Mouse (Mus musculus) cerebellum, adult 11-12 months (tissue): ENCODE data around the gene Tctn3.

Experiments used
- DNase-seq: peaks from one replicate; pipeline ENCODE4 v3.0.0; 2022

Tctn3 gene

DNA sequence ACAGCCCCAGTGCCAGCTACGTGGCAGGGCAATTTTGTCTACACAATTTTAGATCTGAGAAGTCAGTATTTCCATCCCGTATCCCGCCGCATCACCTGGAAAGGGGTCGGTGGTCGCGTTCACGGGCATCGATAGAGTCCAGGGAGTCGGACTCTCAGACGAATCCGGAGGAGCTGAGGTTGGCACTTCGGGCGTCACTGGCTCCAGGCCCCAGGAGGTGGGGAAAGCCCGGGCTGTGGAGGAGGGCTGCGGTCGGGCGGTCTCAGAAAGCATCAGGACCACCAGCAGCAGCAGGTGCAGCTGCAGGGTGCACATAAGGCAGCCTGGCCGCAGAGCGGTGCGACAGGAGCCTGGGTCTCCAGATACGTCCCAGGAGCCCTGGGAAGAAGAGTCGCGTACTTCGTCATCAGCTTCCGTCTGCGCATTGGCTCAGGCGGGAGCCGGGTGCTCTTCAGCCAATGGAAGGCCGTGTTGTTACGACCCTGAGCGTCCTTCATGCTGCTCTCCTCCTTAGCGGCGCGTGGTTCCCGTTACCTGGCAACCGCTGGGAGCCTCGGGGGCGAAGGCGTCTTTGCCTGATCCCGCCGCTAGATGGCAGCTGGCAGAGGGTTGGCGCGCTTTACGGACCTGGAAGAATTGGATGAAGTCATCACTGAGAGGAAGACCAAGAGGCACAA lies at the start of gene Tctn3, which contains the start of gene Entpd1:
Gene Tctn3 (minus strand): TSS at position 404 of the 677 bp plus-strand sequence.
Gene Entpd1 (plus strand): TSS at position 537 of the 677 bp plus-strand sequence.
- DNase-seq = peak; percentile 97

DNA sequence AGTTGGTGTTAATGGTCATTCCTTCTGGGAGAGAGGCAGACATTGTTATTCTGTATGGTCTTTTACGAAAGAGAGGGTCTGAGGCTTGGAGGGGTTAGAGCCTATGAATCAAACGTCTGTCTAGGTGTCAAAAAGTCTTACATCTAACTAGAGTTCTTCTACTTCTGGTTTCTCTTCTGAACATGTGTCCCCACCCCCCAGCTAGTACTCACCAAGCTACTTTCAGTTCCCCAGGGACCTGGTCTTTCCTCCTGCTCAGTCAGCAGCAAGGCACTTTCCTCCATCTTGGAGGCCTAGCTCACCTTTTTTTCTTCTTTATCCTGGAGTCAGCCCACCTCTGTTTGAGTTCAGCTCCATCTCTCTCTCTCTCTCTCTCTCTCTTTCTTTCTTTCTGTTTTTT lies 49.1 kb upstream of the Tctn3 start:
- DNase-seq = no peak

DNA sequence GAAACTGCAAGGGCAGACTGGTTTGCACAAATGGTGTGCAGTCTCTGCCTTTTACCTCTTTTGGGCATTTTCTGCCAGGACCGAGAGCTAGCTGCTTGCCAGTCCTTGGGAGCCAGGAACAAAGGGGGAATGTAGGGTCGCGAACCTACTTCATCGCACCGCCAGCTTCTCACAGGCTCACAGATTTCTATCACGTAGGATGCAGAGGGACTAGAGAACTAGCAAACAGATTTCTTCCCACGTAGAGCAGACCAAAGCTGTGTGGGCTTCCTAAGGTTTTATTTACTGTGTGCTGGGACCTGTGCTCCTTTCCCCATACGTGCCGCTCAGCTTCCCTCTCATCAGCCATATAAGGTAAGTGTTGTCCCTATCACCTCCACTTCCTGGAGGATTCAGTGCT lies 48.5 kb upstream of the Tctn3 start:
- DNase-seq = no peak

DNA sequence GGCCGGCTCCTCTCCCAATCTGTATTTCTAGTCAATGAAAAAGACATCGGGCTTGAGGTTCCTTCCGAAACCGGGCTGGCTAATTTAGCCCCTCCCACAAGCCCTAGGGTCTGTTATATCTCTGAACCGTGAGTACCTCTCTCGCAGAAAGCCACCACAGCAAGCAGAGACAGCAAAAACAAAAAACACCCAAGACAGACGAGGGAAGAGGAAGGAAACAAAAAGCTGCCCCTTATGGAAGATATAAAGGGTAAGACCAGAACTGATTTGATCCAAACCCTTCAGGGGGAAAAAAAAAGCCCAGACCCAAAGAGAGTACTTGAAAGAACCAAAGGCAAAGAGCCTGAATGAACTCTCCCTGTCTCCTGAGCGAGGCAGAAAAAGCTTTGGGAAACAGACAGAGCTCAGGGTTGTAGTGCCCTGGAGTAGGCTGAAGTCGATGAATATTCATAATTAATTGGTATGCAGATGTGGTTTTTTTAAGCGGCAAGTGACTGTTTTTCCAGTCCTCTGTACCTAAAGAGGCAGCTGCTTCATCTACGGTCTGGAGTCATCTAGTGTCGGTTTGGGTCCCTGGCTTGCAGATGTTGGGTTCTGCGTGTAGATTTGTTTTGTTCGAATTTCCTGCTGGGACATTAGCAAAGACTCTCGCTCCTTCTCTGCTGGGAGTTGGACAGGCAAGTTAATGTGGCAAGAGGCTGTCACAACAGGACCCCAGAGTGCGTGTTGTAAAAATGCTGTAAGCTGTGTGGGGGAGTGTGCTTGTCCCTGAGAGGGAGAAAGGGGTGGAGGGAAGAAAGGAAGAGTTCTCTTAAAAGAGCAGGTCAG lies 47.8 kb upstream of the Tctn3 start:
- DNase-seq = no peak

DNA sequence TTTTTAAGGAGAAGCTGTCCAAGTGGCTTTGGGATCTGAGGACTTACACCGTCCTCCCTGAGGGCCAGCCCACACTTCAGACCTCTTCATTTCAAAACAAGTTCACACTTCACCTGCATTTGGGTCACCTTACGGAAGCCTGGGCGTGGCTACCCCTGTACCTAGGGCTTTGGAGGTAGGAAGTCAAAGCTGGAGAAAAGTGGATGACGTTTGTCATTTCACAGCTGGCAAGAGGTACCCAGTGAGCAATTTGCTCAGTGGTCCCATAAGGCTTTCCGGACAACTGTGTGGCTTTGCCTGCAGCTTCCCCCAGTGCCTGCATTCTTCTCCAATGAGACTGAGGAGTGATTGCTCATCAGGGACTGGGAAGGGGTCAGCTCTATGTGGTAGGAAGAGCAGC lies 46.9 kb upstream of the Tctn3 start:
- DNase-seq = no peak

DNA sequence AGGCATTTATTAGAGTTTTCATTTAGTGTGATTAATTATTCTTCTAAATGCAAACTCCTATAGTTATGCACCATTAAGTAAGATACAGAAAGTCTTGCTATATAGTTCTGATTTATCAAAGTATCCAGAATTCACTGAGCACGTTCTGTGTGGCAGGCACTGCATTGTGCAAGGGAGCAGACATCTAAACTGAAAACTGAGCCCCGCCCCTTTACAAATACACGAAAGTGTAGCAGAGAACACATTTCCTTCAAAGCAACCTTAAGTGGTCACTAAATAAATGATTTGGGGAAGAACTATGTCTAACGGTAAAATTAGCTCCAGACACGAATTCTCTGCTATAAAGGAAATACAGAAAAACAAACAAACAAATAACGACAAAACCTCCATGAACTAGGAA lies 46.2 kb upstream of the Tctn3 start:
- no peak for DNase-seq

DNA sequence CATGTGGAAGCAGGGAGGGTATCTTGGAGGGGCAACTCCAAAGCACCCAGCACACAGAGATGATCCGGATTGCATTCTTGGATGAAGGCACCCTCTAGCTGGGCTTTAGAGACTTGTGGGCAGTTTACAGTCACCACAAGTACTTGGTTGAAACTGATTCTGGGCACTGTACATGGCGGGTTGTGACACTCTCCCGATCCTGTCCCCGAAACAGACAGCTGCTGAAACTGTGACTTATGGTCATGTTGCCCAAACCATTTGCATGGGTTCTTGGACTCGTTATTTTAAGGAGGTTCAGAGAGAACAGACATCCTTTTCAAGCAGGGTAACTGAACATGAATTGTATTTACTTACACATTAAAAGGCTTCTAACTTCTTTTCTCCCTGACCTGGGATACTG lies 44.2 kb upstream of the Tctn3 start:
- no peak for DNase-seq

DNA sequence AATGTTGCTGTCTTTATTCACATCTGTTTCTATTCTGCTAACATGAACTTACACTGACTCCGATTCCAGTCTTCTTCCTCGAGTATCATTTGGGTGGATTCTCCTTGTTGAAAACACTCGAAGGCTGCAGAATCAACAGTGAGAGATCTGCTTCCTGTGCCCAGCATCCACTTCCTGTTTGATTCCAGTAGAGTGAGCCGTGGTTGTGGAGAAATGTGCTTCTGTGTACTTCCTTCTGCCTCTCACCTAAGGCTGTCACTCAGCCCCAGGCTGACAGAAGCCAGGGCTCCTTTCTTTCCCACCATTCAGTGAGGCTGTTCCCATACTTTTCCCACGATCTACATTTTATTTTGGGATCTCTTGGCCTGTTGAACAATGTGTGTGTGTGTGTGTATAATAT lies 38.1 kb upstream of the Tctn3 start:
- DNase-seq = no peak

DNA sequence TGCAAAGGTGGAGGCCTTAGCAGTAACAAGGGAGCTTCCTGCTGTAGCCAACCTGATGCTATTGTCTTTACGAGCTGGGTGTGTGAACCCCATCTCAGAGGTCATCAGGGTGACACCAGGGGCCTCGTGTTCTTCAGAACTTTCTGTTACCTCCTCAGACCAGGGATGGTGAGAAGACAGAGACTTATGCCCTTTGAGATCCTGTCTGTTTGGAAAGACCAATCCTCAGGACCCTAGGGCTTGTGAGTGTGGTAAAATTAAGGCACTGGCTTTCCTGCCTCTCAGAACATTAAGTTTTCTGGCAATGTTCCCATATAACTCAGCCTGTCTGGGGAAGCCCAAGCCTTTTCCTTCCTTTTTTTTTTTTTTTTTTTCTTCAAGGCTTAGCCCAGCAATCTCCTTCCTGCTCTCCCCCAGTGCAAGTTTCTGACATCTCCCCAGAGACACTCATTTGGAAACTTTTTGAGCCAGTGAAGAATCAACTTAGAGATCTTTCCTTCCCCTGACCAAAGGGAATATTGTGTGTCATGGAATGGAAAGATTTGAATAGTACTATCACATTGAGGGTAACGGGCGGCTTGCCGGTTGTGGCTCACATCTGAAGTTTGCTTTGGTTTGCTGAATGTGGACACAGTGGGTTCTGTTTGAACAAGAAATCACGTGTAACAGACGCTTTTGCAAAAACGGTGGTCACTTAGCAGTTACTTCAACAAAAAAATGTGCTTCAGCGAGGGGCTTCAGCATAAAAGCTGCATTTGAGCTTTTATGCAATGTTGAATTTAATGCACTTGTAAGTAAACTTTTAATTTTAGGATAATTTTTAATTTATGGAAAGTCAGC lies 35.5 kb upstream of the Tctn3 start:
- DNase-seq = no peak

DNA sequence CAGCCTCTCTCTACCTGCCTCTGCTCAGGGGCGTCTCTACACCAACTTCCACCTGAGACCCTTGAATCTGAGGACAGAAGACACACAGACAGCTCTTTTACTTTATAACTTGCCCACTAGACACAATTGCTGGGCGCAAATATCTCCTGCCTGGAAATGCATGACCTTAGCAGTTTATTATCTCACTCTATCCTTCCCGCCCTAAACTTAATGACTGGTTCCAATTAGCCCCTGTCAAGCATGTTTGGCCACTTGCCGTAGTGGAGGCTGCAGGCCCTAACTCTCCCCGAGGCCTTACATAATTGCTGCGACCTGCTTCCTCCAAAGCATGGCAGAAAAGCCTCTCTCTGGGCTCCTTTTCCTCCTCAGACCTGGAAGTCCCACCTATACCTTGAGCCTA lies 34.3 kb upstream of the Tctn3 start:
- DNase-seq = no peak

DNA sequence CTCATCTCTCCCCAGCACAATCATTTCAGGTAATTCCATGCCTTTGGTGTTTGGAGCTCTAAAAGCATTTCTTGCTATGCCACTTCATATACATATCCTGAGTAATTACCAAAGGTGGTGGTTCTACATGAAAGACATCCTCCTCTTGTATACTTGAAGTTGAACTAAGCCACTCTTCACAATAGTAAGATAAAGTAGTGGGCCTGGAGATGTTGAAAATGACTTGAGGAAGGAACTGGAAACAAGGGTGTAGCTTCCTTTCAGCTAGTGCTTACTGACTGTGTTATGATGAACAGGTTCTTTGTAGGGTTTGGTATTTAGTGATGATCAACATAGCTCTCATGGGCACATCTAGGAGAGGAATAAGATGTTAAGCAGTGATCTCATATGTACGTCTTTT lies 31.8 kb upstream of the Tctn3 start:
- DNase-seq = no peak

DNA sequence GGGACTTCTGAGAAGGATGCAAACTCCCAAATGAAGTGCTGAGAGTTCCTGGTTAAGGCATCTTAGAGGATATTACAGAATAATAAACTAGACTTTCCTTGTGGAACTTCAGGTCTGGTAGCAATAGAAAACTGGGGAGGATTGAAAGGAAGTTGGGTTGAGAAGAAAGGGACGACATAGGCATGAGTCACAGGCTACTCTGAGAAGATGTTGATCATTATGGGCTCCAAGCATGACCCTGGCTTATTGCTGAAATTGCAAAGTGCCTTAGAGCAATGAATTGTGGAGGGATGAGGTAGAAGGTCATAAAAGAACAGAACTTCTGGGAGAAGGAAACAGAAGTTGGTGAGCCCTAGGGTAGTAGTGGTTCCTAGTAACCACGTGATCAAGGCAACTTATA lies 28.8 kb upstream of the Tctn3 start:
- no peak for DNase-seq

DNA sequence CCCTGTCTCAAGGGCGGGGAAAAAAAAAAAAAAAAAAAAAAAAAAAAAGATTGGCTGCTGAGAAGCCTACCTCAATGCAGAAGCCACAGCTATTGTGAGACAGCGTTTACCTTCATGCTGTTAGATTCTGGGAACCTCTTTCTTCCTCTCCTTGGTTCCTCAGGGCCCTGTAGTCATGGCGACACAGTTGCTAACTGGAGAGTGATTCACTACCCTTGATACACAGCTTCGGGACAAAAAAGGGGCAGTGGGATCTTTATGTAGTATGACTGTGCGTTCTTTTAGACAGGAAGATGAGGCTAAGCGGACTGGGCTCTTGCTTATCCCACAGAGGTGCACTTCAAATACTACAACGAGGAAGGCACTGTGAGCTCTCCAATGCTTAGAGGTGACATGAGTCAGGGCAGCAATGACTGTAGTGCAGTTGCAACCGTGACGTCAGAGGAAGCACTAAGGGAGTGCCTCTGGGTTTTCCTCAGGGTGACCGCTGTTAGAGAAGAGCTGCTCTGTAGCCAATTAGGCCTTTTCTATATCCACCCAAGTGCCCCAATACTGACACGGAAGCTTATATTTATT lies 27.8 kb upstream of the Tctn3 start:
- DNase-seq = no peak

DNA sequence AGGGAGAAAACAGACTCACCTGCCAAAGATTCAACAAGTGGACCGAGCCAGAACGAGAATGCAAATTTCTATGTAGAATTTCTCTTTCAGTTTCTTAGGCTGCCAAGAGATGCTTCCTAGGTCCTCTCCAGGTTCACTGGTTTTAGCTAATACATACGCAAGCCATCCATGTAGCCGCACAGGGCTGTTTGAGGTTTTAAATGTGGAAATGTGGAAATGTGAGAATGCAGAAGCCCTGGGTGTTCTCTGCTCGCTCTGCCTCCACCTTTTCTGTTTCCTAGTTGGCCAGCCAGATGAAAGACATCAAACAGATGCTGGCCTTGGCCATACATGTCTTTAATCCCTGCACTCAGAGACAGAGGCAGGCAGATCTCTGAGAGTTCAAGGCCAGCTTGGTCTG lies 26.5 kb upstream of the Tctn3 start:
- DNase-seq = no peak

DNA sequence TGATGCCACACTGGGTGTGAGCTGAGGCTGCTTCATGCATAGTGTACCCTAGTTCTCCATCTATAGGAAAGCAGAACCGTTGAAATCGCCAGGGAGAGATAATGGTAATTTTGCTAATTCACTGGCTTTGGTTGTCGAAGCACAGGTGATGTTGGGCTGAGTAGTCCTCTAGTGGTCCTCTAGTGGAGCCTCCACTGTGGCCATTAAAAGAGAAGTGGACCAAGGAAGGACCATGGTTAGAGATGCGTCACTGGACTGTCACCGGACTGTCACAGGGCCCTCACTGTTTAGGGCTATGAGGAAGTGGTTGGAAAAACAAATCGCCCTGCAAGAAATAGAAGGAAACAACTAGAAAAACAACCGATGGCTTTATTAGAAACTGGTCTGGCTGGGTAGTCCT lies 25.6 kb upstream of the Tctn3 start:
- DNase-seq = no peak

DNA sequence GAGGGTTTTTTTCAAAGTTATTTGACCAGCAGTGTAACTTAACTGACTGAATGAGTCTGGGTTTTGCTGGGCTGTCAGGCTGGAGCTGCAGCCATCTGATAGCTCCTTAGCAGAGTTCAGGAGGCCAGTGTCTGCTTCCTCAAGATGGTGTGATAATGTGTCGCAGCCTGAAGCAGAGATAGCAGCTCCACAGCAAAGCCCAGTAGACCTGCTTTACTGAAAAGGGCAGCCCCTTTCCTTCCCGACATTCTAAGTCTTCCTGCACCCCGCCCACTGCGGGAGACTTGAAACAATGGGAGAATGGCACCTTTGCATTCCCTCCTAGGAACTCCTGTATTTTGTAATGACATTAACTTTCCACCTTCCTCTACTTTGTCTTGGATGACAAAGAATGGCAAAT lies 25.1 kb upstream of the Tctn3 start:
- no peak for DNase-seq

DNA sequence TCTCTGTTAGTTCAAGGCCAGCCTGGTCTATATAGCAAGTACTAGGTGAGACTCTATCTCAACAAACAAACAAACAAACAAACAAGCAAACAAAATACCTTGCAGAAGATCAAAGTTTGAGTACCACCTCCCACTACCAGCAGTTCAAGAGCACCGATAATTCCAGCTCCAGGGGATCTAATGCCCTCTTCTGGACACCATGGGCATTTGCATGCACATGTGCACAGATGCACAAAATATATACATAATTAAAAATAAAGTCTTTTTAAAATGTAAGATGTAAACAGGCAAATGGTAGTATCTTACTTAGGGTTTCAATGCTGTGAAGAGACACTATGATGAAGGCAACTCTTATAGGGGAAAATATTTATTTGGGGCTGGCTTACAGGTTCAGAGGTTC lies 21.1 kb upstream of the Tctn3 start:
- DNase-seq = no peak

DNA sequence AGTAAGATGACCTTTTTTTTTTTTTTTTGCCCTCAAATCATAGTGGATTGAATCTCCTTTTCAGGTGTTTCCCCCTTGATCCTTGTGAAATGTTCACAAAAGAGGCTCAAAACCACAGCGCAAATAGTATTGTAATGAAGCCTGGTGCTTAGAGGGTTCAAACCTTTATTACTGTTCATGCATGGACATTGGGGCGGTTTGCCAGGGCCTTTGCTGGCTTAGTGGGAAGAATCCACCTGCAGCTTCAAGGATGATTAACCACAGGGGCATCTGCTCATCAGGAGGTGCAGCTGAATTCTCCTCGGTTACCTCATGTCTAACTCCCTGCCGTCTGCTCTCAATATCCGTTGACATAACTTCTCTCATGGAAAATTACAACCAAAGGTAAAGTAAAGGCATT lies 20.6 kb upstream of the Tctn3 start:
- peak; percentile 11 for DNase-seq

DNA sequence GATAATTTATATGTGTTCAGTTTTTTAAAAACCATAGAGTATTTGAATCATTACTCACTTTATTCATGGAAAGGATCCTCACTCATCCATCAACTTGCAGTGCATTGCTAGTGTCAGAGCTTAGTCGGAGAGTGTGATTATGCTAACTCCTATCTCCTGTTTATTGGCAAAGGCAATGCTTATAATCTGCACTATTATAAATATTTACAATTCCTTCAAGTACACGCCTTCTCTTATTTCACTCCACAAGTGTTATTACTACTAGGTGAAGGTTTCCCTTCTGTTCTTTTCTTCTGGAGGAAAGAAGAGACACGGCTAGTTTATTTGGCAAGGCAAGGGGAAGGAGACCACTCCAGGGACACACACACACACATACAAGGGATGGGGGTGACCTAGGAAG lies 20.2 kb upstream of the Tctn3 start:
- DNase-seq = no peak

DNA sequence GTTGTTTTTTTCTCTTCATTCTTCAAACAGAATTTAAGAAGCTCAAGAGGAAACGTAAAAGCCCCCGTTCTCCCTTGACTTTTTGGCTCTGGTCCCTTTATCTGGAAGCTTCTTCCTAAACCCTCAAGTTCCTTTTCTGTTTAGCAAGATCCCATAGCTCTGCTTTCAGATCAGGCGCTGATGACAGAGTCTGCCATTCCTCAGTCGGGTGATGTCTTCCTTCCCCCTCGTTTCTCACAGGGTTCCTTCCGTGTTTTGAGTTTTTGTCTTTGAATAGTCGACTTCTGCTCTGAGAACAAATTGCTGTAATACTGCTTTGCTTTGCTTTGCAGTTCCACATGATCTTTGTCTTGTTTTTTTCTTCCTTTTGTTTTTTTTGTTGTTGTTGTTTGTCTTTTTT lies 18.6 kb upstream of the Tctn3 start:
- DNase-seq = no peak

DNA sequence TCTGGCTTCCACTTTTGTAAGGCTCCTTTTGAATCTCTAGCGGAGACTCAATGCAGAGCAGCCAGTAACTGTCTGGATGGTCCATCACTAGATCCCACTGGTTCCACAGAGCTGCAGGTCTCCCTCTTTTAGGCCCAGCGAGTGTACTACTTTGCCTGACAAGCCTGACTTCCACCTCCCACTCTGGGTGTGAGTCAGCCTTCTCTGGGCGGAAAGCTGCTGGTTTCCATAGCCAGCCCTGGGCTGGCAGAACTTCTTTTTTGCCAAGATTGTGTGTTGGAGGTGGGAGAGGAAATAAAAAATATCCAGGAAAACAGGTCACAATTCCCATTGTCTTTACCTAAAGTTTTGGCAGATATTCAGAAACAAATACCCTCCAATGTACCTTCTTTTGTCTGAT lies 18.1 kb upstream of the Tctn3 start:
- DNase-seq = no peak

DNA sequence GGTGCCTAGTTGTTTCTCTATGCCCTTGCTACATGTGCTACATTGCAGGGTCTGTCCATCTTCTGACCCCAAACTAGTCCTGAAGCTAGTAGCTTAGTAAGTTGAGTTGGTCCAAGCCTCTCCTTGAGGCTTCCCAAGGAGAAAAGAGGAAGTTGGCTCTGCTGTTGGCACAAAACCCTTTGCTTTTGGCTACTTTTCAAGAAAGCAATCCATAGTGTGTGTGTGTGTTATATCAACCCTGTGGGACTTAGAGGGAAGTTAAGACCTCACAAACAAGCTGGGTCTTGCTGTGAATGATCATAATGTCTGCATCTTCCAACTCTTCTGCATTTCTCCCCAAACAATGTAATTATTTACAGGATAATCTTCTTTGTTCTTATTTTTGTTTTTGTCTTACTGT lies 16.9 kb upstream of the Tctn3 start:
- DNase-seq = no peak

DNA sequence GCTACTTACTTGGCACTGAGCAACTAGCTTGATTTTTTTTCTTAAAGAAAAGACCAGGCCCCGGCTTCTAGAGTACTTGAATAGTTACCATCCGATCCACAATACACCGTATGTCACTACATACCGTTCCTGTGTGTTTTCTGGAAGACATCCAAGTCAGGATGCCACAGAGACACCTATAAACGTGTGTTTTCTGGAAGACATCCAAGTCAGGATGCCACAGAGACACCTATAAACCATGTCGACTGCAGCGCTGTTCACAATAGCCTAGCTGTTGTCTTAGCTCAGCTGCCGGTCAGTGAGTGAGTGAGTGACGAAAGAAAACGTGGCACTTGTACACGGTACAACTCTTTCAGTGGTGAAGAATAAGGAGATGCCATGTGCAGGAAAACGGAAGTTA lies 13.9 kb upstream of the Tctn3 start:
- DNase-seq = no peak
